Mouse (Mus musculus): ENCODE results near the gene Gm4981. TPM values are rescaled to one million over a fixed set of nuclear protein-coding genes. Genes with fewer than 3 reads are reported as not detected.

The Gm4981 gene
- polyA plus RNA-seq, 1 experiment = not detected

DNA sequence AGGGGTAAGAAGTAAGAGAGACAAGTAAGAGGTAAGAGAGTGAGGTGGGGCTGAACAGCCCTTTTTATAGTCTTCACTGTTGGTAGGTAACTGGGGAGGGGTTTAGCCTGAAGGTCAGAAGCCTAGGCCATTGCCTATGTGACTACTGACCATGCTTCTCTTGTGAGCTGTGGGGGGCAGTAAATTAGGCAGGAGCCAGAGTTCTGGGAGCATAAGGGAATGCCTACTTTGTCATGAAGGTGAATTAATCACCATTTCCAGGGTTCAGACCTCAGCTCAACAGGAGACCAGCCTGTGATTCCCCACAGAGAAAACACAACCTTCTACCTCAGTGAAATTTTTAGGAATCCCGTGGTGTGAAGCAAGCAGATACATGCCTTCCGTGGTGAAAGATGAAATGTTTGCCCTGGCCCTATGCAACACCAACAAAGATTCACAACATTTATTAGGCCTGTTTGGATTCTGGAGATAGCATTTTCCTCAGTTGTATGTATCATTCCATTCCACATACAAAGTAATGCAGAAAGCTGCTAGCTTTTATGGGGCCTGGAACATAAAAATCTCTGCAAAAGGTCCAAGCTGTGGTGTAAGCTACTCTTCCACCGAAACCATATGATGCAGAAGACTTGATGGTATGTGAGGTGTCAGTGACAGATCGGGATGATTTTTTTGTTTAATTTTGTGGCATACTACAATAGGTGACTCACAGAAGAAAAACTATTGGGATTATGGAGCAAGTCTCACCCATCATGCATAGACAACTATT, 29.7 kb downstream of the Gm4981 start:
- 93% methylated on average over 4 of the region's 4 CpGs for WGBS

DNA sequence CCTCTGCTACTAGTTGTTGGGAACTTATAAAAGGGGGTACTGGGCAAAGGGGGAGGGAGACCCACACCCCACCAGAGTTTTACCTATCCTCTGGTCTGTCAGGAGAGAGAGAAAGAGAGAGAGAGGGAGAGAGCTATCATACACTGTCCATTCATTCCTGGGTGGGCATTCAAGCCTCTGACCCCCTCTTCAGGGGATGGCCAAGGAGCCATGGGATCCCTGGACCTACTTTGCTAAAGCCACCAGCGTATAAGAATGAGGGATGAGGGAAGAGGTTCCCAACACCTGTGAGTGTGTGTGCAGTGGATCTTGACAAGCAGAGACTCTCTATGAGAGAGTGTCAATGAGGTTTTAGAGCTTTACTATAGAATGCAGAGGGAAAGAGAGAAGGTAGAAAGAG, 30.5 kb downstream of the Gm4981 start:
- Histone ChIP-seq H3K36me3 (ENCODE audit: control insufficient read depth, insufficient read depth, low read length) (no peaks in the 10 kb centered on the region), H3K4me3 (ENCODE audit: control insufficient read depth, insufficient read depth, low read length) (no peak overlapping the region), H3K27me3 (ENCODE audit: control insufficient read depth, insufficient read depth, low read length) (no peaks in the 10 kb centered on the region), H3K4me1 (replicated peaks; ENCODE audit: control insufficient read depth, insufficient read depth, low read length) (no peaks in the 10 kb centered on the region), H3K27ac (ENCODE audit: control insufficient read depth, insufficient read depth, low read length) (no peak overlapping the region)
- WGBS = 39% methylated on average over 1 of the region's 1 CpGs
- TF ChIP-seq CTCF (IDR thresholded peaks at IDR 0.05; ENCODE audit: borderline replicate concordance, control insufficient read depth, extremely low read depth, insufficient read depth, low read length, poor library complexity) (no peak), POLR2A (IDR thresholded peaks at IDR 0.05; ENCODE audit: control insufficient read depth, extremely low read depth, insufficient read depth, low read length, poor library complexity) (no peak)
- no peak for DNase-seq

More for the DNA sequence above, 29.7 kb downstream of the Gm4981 start:
- H3K27me3 ChIP-seq (ENCODE audit: control insufficient read depth, insufficient read depth, low read length) = no peaks in the 10 kb centered on the region
- DNase-seq = no peak
- H3K4me1 ChIP-seq (replicated peaks; ENCODE audit: control insufficient read depth, insufficient read depth, low read length) = no peaks in the 10 kb centered on the region
- H3K4me3 ChIP-seq (ENCODE audit: control insufficient read depth, insufficient read depth, low read length) = no peak overlapping the region
- TF ChIP-seq CTCF (IDR thresholded peaks at IDR 0.05; ENCODE audit: borderline replicate concordance, control insufficient read depth, extremely low read depth, insufficient read depth, low read length, poor library complexity) (no peak), POLR2A (IDR thresholded peaks at IDR 0.05; ENCODE audit: control insufficient read depth, extremely low read depth, insufficient read depth, low read length, poor library complexity) (no peak)
- no peak overlapping the region for H3K27ac ChIP-seq (ENCODE audit: control insufficient read depth, insufficient read depth, low read length)
- H3K36me3 ChIP-seq (ENCODE audit: control insufficient read depth, insufficient read depth, low read length) = no peaks in the 10 kb centered on the region

Other genes with a start within 250 kb of the Gm4981 start
- not detected in 2 replicates for gene AW822073, start 11.8 kb downstream of the Gm4981 start, polyA plus RNA-seq (2012; rRNA removed)
- gene Duxf3, start 4.0 kb downstream of the Gm4981 start, polyA plus RNA-seq (2012; rRNA removed) = not detected in 2 replicates
- 10.3 and 11.7 TPM in 2 replicates for gene Gcc2, start 18.8 kb upstream of the Gm4981 start, polyA plus RNA-seq (2012; rRNA removed)
- 30.1 and 38.8 TPM in 2 replicates for gene Lims1, start 86.8 kb upstream of the Gm4981 start, polyA plus RNA-seq (2012; rRNA removed)
- gene Ranbp2, start 210.2 kb upstream of the Gm4981 start, polyA plus RNA-seq (2012; rRNA removed) = 7.1 and 7.5 TPM in 2 replicates